Mouse (Mus musculus) layer of hippocampus, postnatal 25 days (tissue): ENCODE data around the gene Mmp9. TPM values are rescaled to one million over a fixed set of nuclear protein-coding genes. Genes with fewer than 3 reads are reported as not detected.

Source experiments
- DNase-seq, 2 experiments: peaks; one replicate each; pipeline ENCODE4 v3.0.0; 2022; ENCODE audit warnings: mixed read lengths in 2 of 2, low spot score in 1 of 2; ENCODE audit errors: extremely low spot score in 1 of 2
- total RNA-seq, 2 experiments: library from RNA; stranded (reverse); gene quantifications; 2 replicates each; pipeline ENCODE4 v1.2.3; 2021

Gene Mmp9
- total RNA-seq, 2 experiments from 2014 or later = 1.5 to 1.8 TPM

DNA sequence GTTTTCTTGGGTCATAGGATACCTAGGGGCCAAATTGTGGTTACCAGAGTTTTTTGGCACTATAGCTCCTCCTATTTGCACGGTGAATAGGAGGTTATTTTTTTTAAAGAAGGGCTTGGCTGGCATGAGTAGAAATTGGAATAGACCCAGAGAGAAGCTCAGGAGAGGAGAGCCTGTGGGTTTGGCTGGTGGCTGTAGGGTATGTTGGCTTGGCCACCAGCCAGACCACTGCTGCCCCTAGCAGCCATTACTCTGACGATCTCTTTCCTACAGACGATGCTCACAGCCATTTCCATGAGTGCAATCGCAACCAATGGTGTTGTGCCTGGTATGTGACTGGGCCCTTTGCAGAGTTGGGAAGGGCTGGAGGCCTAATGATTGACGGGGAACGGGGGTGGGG lies 35.0 kb downstream of the Mmp9 start:
- no peak for DNase-seq

DNA sequence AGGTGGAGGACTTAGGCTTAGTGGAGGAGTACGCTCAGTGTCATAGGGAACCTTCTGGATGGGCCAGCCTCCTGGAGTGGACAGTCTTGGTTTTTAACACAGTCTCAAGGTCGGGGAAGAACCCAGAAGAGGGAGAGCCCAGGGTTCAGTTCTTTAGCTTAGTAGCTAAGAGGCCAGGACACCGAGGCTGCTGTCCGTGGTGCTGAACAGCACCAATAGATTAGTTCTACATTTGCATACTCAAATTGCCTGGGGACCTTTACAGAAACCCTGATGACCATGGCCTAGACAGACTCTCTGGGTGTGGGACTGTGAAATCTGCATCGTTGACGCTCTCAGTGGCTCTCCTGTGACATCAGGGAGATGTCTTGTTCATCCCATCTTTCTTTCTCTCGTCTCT lies 39.2 kb downstream of the Mmp9 start:
- DNase-seq = no peak

DNA sequence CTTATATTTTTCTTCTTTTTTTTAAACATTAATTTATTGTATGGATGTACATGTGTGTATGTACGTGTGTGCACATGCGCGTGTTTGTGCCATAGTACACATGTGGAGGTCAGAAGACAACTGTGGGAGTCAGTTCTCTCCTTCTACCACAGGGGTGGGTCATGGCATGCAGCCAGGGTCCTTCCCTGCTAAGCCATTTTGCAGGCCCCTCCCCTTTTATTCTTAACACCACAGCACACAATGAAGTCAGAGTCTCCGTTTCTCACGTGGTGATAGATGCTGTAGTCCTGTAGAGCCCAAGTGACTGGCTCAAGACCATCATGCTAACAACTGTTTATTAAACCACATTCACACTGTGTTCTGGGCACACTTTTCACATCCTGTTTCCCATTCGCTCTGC lies 45.4 kb downstream of the Mmp9 start:
- DNase-seq = no peak

DNA sequence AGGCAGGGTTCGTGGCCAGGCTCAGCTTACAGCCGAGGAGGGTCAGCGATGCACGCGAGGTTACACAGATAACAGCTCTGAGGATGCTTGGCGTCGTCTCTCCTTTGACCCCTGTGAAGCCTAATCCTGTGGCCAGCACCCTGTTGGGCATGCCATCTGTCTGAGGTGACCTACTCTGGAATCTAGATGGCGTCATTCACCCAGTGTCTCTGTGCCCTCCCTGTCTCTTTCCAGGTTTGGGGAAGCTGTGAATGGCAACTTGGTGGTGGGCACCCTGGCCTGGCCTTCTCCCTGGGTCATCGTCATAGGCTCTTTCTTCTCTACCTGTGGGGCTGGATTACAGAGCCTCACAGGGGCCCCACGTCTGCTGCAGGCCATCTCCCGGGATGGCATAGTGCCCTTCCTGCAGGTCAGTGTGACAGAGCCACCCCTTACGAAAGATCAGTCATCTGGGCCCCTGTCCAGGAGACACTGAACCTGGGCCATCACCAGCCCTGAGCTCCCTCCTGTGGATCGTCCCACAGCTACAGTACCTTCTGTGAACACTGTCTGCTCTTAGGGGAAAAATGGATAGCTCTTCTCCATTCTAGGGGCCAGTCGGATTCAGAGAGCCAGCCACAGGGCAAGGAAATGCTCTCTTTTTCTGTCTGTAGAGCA lies 45.9 kb downstream of the Mmp9 start:
- no peak for DNase-seq

DNA sequence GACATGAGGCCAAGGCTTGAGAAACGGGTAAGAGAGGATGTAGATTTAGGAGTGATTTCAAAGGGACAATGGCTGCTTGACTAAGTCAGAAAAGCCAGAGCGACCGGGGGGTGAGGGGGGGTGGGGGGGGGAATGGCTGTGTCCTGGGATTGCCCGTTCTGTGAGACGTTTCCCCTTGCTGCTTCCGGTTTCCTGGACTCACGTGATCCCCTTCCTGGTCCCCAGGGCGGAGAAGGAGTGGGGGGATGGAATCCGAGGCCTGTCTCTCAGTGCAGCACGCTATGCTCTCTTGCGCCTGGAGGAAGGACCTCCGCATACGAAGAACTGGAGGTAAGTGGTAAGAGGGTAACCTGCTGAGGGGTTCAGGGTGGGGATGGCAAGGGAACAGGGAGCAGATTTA lies 48.2 kb downstream of the Mmp9 start:
- DNase-seq = no peak

DNA sequence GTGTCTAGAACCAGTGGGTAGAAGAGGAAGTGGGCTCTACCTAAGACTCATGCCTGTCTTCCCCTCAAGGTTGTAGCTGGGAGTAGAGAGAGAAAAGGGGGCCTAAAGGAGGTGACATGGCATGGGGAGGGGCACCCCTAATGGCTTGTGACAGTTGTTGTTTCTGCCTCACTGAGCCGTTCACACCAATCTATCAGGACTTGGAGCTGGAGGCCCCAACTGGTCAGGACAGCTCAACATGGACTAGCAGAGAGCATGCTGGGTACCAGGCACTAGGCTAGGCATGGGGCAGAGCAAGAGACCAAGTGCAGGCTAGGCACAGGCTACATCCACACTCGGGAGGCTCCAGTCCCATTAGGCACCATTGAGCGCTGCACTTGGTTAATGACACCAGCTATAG lies 50.5 kb downstream of the Mmp9 start:
- DNase-seq = no peak

DNA sequence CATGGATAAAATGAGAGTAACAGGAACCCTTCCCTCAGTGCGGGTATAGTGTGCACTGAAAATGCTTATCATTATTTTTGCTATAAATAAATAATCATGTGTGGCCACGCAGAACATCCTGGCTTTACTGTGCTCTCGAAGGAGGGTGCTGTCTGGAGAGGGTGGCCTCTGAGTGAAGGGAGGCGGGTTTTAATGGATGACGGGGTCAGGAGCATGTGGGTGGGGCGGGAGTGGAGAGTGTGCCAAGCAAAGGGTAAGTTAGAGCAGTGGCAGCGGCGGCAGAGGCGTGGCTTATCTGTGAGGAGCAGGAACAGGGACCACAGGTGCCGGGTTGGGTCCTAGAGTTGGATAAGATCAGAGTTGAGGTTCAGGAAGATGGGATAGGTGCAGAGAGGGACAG lies 51.2 kb downstream of the Mmp9 start:
- no peak for DNase-seq

DNA sequence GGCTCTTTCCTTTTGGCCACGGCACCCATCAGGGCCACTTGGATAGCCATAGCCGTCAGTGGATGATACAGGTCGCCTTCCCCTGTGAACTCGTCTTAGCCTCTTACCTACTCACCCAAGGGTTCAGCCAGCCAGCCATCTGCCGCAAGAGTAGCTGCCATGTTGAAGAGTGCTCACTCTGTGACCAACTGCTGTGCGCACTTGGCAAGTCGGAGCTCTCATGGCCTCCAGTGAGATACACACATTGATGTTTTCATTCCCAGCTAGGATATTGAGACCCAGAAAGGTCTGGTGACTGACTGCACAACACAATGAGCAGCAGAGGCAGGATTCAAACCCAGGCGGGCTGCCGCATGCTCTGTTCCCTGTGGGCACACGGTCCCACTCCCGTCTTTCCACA lies 53.6 kb downstream of the Mmp9 start:
- DNase-seq = no peak

DNA sequence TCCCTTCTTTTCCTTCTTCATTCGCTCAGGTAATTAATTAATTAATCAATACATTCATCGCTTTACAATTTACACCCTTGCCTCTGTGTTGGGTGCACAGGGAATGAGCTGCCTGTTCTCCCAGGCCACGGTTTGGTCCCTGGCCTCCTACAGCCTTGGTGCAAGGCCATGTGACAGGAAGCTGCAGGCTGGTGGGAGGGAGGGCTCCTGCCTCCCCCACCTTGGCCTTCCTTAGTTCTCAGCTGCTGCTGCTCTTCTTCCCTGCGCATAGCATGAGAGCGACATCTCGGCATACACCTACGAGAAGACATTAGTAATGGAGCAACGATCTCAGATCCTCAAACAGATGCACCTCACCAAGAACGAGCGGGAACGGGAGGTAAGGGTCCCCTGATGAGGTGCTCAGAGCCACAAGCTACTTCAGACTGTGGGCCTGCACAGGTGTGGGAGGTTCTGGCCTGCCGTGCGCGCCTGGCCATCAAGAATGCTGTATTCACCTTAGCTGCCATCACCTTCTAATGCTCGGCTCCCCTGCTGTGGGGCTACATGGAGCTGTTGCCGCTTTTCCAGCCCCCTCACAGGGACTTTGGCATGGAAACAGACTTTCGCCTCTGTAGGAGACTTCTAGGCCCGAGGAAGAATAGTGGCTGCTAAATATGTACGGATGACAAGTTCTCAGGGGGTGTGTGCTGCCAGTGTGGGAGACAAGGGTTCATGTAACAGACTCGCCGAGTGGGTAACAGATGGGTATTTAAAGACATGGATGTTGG lies 54.3 kb downstream of the Mmp9 start:
- DNase-seq = no peak

DNA sequence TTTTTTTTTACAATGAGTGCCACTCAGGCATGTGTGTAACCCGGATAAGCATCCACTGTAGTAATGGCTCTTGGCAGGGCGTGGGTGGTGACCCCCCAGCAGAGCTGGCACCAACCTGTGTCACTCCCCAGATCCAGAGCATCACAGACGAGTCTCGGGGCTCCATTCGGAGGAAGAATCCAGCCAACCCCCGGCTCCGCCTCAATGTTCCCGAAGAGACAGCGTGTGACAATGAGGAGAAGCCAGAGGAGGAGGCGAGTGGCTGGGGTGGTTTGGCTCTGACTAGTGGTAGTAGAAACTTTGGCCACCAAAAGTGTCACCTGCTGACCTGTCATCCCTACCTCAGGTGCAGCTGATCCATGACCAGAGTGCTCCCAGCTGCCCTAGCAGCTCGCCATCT lies 55.4 kb downstream of the Mmp9 start:
- DNase-seq = no peak

DNA sequence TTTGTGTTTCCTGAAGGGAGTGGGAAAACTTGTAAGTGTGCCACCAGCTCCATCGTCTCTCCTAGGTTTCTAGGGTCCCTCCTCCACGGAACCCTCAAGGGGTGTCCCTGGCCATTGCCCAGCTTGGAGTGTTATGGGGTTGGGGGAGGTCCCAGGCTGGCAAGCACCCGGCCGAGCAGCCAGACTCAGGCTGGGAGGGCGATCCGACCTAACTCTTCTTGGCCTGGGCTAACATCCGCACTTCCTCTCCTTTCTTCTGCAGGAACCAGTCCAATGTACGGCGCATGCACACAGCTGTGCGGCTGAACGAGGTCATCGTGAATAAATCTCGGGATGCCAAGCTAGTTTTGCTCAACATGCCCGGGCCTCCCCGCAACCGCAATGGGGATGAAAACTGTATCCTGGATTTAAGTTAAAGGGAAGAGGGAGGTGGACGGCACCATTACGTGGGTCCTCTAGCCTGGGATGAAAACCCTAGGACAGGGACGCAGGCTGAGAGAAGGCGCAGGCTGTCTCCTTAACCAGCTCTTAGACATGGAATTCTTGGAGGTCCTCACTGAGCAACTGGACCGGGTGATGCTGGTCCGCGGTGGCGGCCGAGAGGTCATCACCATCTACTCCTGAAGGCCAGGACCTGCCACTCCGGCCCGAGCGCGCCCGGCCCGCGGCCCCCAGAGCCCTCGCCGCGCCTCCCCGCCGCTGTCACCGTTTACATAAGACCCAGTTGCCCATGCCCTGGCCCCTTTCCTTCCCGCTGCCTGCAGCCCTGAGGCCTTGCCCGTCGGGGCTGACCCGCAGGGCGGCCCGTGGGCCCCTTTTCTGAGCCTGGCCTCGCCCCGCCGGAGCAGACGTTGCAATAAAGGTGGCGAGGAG lies 56.5 kb downstream of the Mmp9 start:
- no peak for DNase-seq

DNA sequence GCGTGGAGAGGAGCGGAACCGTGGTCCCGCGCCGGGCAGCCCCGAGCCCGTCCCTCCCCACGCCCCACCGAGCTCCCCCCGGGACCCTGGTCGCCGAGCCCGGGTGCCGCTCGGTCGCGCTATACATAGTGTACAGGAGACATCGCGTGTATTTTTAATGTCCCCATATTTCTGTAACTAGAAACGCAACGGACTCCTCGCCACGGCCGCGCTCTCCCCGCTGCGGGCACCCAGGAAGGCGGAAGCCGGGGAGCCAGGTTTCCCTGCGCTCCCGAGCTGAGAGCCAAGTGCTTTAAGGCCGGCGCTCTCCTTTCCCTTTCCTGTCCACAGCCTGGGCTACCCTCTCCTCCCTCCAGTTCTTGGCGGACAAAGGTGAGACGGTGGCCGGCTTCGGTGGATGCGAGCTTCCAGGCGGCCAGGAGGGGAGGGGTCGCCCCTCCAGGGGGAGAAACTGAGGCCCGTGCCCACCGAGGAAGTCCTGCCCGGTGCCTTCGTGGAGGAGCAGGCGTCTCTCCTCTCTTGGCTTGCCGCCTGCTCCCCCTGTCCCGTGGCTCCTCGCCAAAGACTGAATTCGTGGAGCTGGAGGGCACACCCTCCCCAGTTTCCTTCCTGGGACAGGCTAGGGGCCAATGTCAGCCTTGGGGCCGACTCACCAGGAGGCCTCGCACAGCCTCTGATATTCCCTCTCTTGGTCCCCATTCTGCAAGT lies 57.3 kb downstream of the Mmp9 start:
- no peak for DNase-seq

DNA sequence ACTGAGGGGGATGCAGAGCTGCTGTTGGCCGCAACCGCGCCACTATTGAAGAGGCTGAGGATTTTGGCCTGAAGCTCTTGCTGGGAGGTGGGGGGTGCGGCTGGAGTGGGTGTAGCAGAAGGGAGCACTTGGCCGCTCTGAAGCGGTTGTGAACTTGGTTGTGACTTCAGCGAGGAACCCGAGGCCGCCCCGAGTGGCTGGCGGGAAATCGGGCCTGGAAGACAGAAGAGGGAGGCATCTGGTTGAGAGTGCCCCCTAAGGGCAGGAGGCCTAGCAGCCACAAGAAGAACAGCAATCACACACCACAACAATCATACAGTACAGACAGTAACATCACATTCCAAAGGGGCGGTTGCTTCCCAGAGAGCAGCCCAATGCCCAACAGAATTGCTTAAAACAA lies 61.4 kb downstream of the Mmp9 start:
- no peak for DNase-seq

DNA sequence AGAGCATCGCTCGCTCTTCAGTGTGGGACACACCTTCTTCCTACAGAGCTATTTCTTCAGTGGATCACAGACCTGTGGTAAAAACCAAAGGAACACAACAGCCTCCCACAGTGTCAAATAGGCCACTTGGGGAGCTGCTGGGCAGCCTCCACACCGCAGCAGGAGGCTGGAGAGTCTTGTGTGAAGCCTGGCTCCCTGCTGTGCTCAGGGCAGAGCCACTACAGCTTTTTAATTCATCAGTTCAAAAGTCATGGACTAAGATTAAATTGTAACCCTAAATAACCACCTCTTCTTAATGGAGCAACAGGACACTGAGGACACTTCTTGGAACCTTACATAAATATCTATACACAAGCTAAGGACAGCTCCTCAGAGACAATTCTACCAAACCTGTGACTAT lies 62.5 kb downstream of the Mmp9 start:
- DNase-seq = no peak

DNA sequence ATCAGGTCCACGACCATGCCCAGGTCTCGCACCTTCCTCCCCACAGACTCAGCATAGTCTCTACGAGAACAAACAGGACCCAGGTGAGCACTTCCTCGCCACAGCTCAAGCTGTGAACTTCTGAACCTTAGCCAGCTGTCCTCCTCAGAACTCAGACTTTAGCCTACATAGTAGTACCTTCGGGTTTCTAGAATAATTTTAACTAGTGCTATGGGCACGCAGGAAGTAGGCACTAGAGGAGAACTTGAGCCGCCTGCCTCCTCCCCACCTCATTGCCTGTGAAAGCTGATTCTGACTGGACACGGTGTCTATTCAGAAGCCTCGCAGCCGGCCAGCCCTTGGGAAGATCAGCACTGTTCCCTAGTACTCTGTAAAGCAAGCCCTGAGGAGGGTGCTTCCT lies 63.7 kb downstream of the Mmp9 start:
- no peak for DNase-seq

Other genes starting within 250 kb of the Mmp9 start
- gene Spint4, start 242.3 kb upstream of the Mmp9 start, total RNA-seq = not detected
- gene Spint5, start 225.5 kb upstream of the Mmp9 start, total RNA-seq = not detected
- gene Wfdc3, start 194.8 kb upstream of the Mmp9 start, total RNA-seq = 1 to 10 TPM in 1 of 2 experiments, under 1 TPM in 1; 0.89 to 1.0 TPM
- 10 to 100 TPM; 37.0 TPM for gene Dnttip1, start 194.8 kb upstream of the Mmp9 start, total RNA-seq
- gene Ube2c, start 170.9 kb upstream of the Mmp9 start, total RNA-seq = 1 to 10 TPM in 1 of 2 experiments, not detected in 1; 1.2 TPM
- gene Tnnc2, start 160.8 kb upstream of the Mmp9 start, total RNA-seq = not detected
- gene Snx21, start 155.0 kb upstream of the Mmp9 start, total RNA-seq = 10 to 100 TPM; 38.0 to 45.8 TPM
- 10 to 100 TPM; 24.3 to 25.4 TPM for gene Acot8, start 135.9 kb upstream of the Mmp9 start, total RNA-seq
- 1 to 10 TPM; 7.8 to 9.3 TPM for gene Zswim3, start 135.7 kb upstream of the Mmp9 start, total RNA-seq
- gene Zswim1, start 118.1 kb upstream of the Mmp9 start, total RNA-seq = 10 to 100 TPM; 22.7 to 22.9 TPM
- not detected for gene Spata25, start 112.2 kb upstream of the Mmp9 start, total RNA-seq
- gene Ctsa, start 107.9 kb upstream of the Mmp9 start, total RNA-seq = 100 to 1,000 TPM in 1 of 2 experiments, 10 to 100 TPM in 1; 93.3 to 106 TPM
- 1 to 10 TPM; 3.4 to 4.6 TPM for gene Neurl2, start 107.3 kb upstream of the Mmp9 start, total RNA-seq
- gene Pltp, start 83.1 kb upstream of the Mmp9 start, total RNA-seq = 10 to 100 TPM; 68.8 to 73.7 TPM
- gene Pcif1, start 61.5 kb upstream of the Mmp9 start, total RNA-seq = 10 to 100 TPM; 40.4 to 47.2 TPM
- 10 to 100 TPM; 23.3 to 29.1 TPM for gene Zfp335, start 29.0 kb upstream of the Mmp9 start, total RNA-seq
- gene Slc12a5, start 20.0 kb downstream of the Mmp9 start, total RNA-seq = 100 to 1,000 TPM; 366 to 382 TPM
- gene Ncoa5, start 94.1 kb downstream of the Mmp9 start, total RNA-seq = 10 to 100 TPM; 50.2 to 56.1 TPM
- gene Cd40, start 114.8 kb downstream of the Mmp9 start, total RNA-seq = 1 to 10 TPM in 1 of 2 experiments, under 1 TPM in 1; 0.66 to 1.6 TPM
- gene 1700025C18Rik, start 150.0 kb downstream of the Mmp9 start, total RNA-seq = not detected